Mouse (Mus musculus) hindbrain, embryonic 12.5 days (tissue): ENCODE results near the gene Utp14b. TPM values are rescaled to one million over a fixed set of nuclear protein-coding genes. Genes with fewer than 3 reads are reported as not detected.

Experiments
- ATAC-seq: fragments of 200-750 bp; cut with Nextera tagmentation; 2 replicates; pipeline ENCODE4 v1.8.0; 2017; ENCODE audit warnings: moderate TSS enrichment; ENCODE audit not compliant: low FRiP score
- H3K27ac ChIP-seq: fragments of 300-500 bp; sonication (generic); 2 replicates; pipeline ENCODE4 v1.5.1; 2016; ENCODE audit warnings: mild to moderate bottlenecking
- H3K27me3 ChIP-seq: fragments of 300-500 bp; sonication (generic); 2 replicates; pipeline ENCODE4 v1.6.1; 2016; ENCODE audit warnings: mild to moderate bottlenecking
- H3K36me3 ChIP-seq: fragments of 300-500 bp; sonication (generic); 2 replicates; pipeline ENCODE4 v1.6.1; 2016; ENCODE audit warnings: mild to moderate bottlenecking
- H3K4me1 ChIP-seq: fragments of 300-500 bp; sonication (generic); 2 replicates; pipeline ENCODE4 v1.6.1; 2016
- H3K4me2 ChIP-seq: fragments of 300-500 bp; sonication (generic); replicated peaks from 2 replicates; pipeline ENCODE4 v1.6.1; 2016; ENCODE audit warnings: mild to moderate bottlenecking
- H3K4me3 ChIP-seq: fragments of 300-500 bp; sonication (generic); 2 replicates; pipeline ENCODE4 v1.5.1; 2016; ENCODE audit warnings: mild to moderate bottlenecking
- H3K9ac ChIP-seq: fragments of 300-500 bp; sonication (generic); 2 replicates; pipeline ENCODE4 v1.6.1; 2016; ENCODE audit warnings: mild to moderate bottlenecking, moderate library complexity
- H3K9me3 ChIP-seq: fragments of 300-500 bp; sonication (generic); replicated peaks from 2 replicates; pipeline ENCODE4 v1.6.1; 2016; ENCODE audit warnings: mild to moderate bottlenecking
- WGBS: fragments of 180-500 bp; shearing (Covaris S2); methylation state at CpG from one replicate; pipeline ENCODE4 v1.1.7; 2016; 5-methylcytosine and 5-hydroxymethylcytosine counted together
- polyA plus RNA-seq: library from polyadenylated mRNA; unstranded; fragments of >200 nt; fragmentation: Nextera tagmentation; extraction: Ambion mirVana; gene quantifications from 2 replicates; pipeline ENCODE4 v1.2.1, GENCODE M21; 2016

Utp14b gene
- polyA plus RNA-seq = 3.8 and 4.0 TPM in 2 replicates

GRCm38 (mm10) chr1:78657671-78658440 lies at the start of gene Utp14b, which contains the start of gene Acsl3:
TSS of gene Utp14b (plus strand) at chr1:78658038.
TSS of gene Acsl3 (plus strand) at chr1:78657825.
- H3K4me1 ChIP-seq = peaks cover 33% of the 10 kb centered on the region
- WGBS = under 1% methylated on average over 104 of the region's 104 CpGs
- no peaks in the 10 kb centered on the region for H3K27me3 ChIP-seq
- H3K4me2 ChIP-seq = peak within 1 kb of the TSS; percentile 69
- H3K9ac ChIP-seq = peak within 1 kb of the TSS; percentile 97
- H3K27ac ChIP-seq = peak within 1 kb of the TSS; percentile 99
- H3K4me3 ChIP-seq = peak within 1 kb of the TSS; percentile 95
- no peaks in the 10 kb centered on the region for H3K9me3 ChIP-seq
- peak; percentile 99 for ATAC-seq
- no peaks in the 10 kb centered on the region for H3K36me3 ChIP-seq

- Histone ChIP-seq H3K27ac (no peak overlapping the region), H3K9ac (no peak overlapping the region), H3K4me2 (no peak overlapping the region), H3K4me3 (no peak overlapping the region), H3K36me3 (no peaks in the 10 kb centered on the region), H3K4me1 (no peaks in the 10 kb centered on the region), H3K27me3 (no peaks in the 10 kb centered on the region), H3K9me3 (no peaks in the 10 kb centered on the region)
- ATAC-seq = no peak
- 43% methylated on average over 12 of the region's 12 CpGs for WGBS
Measured at GRCm38 (mm10) chr1:78609134-78609907, 48.5 kb upstream of the Utp14b start.

- no peaks in the 10 kb centered on the region for H3K27me3 ChIP-seq
- H3K36me3 ChIP-seq = no peaks in the 10 kb centered on the region
- no peak overlapping the region for H3K9ac ChIP-seq
- no peaks in the 10 kb centered on the region for H3K9me3 ChIP-seq
- no peak overlapping the region for H3K27ac ChIP-seq
- no peak overlapping the region for H3K4me3 ChIP-seq
- WGBS = 71% methylated on average over 4 of the region's 4 CpGs
- H3K4me1 ChIP-seq = no peaks in the 10 kb centered on the region
- H3K4me2 ChIP-seq = no peak overlapping the region
- no peak for ATAC-seq
Measured at GRCm38 (mm10) chr1:78611039-78611438, 46.8 kb upstream of the Utp14b start.

- H3K4me1 ChIP-seq = no peaks in the 10 kb centered on the region
- H3K9ac ChIP-seq = no peak overlapping the region
- no peak overlapping the region for H3K27ac ChIP-seq
- no peak overlapping the region for H3K4me3 ChIP-seq
- WGBS = 79% methylated on average over 1 of the region's 1 CpGs
- no peak for ATAC-seq
- no peaks in the 10 kb centered on the region for H3K27me3 ChIP-seq
- H3K36me3 ChIP-seq = no peaks in the 10 kb centered on the region
- no peak overlapping the region for H3K4me2 ChIP-seq
- no peaks in the 10 kb centered on the region for H3K9me3 ChIP-seq
Measured at GRCm38 (mm10) chr1:78612959-78613358, 44.9 kb upstream of the Utp14b start.

- Histone ChIP-seq H3K4me2 (no peak overlapping the region), H3K27ac (no peak overlapping the region), H3K27me3 (no peaks in the 10 kb centered on the region), H3K9me3 (no peaks in the 10 kb centered on the region), H3K4me3 (no peak overlapping the region), H3K9ac (no peak overlapping the region), H3K4me1 (no peaks in the 10 kb centered on the region), H3K36me3 (no peaks in the 10 kb centered on the region)
- WGBS = 91% methylated on average over 2 of the region's 2 CpGs
- no peak for ATAC-seq
Measured at GRCm38 (mm10) chr1:78624352-78624751, 33.5 kb upstream of the Utp14b start.

- H3K27ac ChIP-seq = no peak overlapping the region
- no peaks in the 10 kb centered on the region for H3K36me3 ChIP-seq
- H3K4me1 ChIP-seq = no peaks in the 10 kb centered on the region
- H3K4me2 ChIP-seq = no peak overlapping the region
- no peak for ATAC-seq
- H3K4me3 ChIP-seq = no peak overlapping the region
- H3K9me3 ChIP-seq = no peaks in the 10 kb centered on the region
- H3K27me3 ChIP-seq = no peaks in the 10 kb centered on the region
- WGBS = 64% methylated on average over 3 of the region's 3 CpGs
- no peak overlapping the region for H3K9ac ChIP-seq
Measured at GRCm38 (mm10) chr1:78634486-78634885, 23.4 kb upstream of the Utp14b start.

- Histone ChIP-seq H3K27ac (no peak overlapping the region), H3K36me3 (no peaks in the 10 kb centered on the region), H3K4me1 (no peaks in the 10 kb centered on the region), H3K27me3 (no peaks in the 10 kb centered on the region), H3K9ac (no peak overlapping the region), H3K4me2 (no peak overlapping the region), H3K4me3 (no peak overlapping the region), H3K9me3 (no peaks in the 10 kb centered on the region)
- no peak for ATAC-seq
Measured at GRCm38 (mm10) chr1:78640871-78641270, 17.0 kb upstream of the Utp14b start.

GRCm38 (mm10) chr1:78641791-78642190 lies 16.0 kb upstream of the Utp14b start:
- ATAC-seq = no peak
- 89% methylated on average over 3 of the region's 3 CpGs for WGBS
- no peak overlapping the region for H3K4me2 ChIP-seq
- no peaks in the 10 kb centered on the region for H3K9me3 ChIP-seq
- H3K9ac ChIP-seq = no peak overlapping the region
- H3K27me3 ChIP-seq = no peaks in the 10 kb centered on the region
- no peak overlapping the region for H3K4me3 ChIP-seq
- no peak overlapping the region for H3K27ac ChIP-seq
- no peaks in the 10 kb centered on the region for H3K36me3 ChIP-seq
- H3K4me1 ChIP-seq = no peaks in the 10 kb centered on the region

GRCm38 (mm10) chr1:78642197-78642596 lies 15.6 kb upstream of the Utp14b start:
- Histone ChIP-seq H3K4me2 (no peak overlapping the region), H3K4me3 (no peak overlapping the region), H3K9ac (no peak overlapping the region), H3K27ac (no peak overlapping the region), H3K4me1 (no peaks in the 10 kb centered on the region), H3K36me3 (no peaks in the 10 kb centered on the region), H3K9me3 (no peaks in the 10 kb centered on the region), H3K27me3 (no peaks in the 10 kb centered on the region)
- WGBS = 91% methylated on average over 2 of the region's 2 CpGs
- ATAC-seq = no peak

- no peak overlapping the region for H3K4me3 ChIP-seq
Measured at GRCm38 (mm10) chr1:78647317-78647885, 10.4 kb upstream of the Utp14b start.

GRCm38 (mm10) chr1:78649269-78650061 lies 8.4 kb upstream of the Utp14b start:
- ATAC-seq = no peak
- no peaks in the 10 kb centered on the region for H3K9me3 ChIP-seq
- no peaks in the 10 kb centered on the region for H3K4me1 ChIP-seq
- H3K27ac ChIP-seq = peak overlapping the region; percentile 44; the same call in 1 of the 2 replicates
- H3K4me2 ChIP-seq = no peak overlapping the region
- no peak overlapping the region for H3K9ac ChIP-seq
- 40% methylated on average over 6 of the region's 6 CpGs for WGBS
- no peak overlapping the region for H3K4me3 ChIP-seq
- H3K27me3 ChIP-seq = no peaks in the 10 kb centered on the region
- H3K36me3 ChIP-seq = no peaks in the 10 kb centered on the region

More at GRCm38 (mm10) chr1:78647317-78647885, 10.4 kb upstream of the Utp14b start:
- H3K9me3 ChIP-seq = no peaks in the 10 kb centered on the region
- H3K36me3 ChIP-seq = no peaks in the 10 kb centered on the region
- no peaks in the 10 kb centered on the region for H3K4me1 ChIP-seq
- no peak overlapping the region for H3K9ac ChIP-seq
- no peak for ATAC-seq
- no peak overlapping the region for H3K4me2 ChIP-seq
- WGBS = 70% methylated on average over 8 of the region's 8 CpGs
- no peak overlapping the region for H3K27ac ChIP-seq
- H3K27me3 ChIP-seq = no peaks in the 10 kb centered on the region

GRCm38 (mm10) chr1:78656472-78656871 lies 1.4 kb upstream of the Utp14b start:
- ATAC-seq = no peak
- Histone ChIP-seq H3K4me1 (peaks cover 32% of the 10 kb centered on the region), H3K4me3 (no peak overlapping the region), H3K9ac (no peak overlapping the region), H3K4me2 (no peak overlapping the region), H3K36me3 (no peaks in the 10 kb centered on the region), H3K9me3 (no peaks in the 10 kb centered on the region), H3K27me3 (no peaks in the 10 kb centered on the region), H3K27ac (peak overlapping the region; percentile 48)
- 22% methylated on average over 2 of the region's 2 CpGs for WGBS
